Mouse (Mus musculus): ENCODE measurements around the gene Dars2. TPM values are rescaled to one million over a fixed set of nuclear protein-coding genes. Genes with fewer than 3 reads are reported as not detected.

Dars2 gene
- total RNA-seq (2023; ENCODE audit: inconsistent age) = 12.5 to 17.8 TPM (median 15.6 TPM) in 4 replicates

DNA sequence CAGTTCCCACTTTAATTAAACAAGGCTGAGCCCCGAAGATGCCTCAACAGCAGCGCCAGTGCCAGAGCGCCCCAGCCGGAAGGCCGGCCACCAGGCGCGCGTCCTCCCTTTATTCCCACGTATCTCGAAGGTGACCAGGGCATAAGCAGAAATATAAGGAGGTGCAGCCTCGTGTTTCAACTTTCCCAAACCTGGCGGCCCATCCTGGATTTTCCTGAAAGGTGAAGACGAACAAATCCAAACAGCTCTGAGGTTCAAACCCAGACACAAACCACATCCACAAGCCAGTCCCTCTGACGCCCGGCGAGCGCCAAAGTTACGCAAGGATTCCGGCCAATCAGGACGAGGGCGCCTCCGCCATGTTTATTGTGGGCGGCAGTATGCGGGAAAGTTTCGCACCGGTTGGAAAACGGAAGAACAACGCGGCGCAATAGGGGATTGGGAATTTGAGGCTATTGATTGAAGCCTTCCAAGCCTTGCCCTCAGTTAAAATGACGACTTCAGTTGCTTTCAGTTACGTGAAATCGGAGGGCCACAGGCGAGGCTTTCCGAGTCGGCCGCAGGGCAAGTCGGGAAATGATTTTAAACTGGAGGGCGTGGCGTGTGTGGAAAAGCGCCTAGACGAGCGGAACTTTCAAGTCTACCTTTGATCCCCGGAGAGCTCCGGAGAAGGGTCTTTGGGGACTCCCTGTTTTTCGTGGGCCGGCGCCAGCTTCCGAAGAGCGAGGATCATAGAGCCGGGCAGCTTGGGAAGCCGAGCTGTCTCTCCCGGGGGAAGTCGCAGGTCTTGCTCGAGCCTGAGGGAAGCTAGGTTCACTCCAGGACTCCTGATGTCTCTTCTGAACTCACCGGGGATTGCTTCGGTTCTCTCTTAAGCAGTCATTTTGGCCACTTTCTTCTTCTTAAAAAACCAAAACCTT lies at the start of gene Dars2, which contains the start of gene Cenpl:
Gene Dars2 (minus strand): TSS at position 307 of the 920 bp plus-strand sequence.
Gene Cenpl (plus strand): TSS at position 362 of the 920 bp plus-strand sequence.

DNA sequence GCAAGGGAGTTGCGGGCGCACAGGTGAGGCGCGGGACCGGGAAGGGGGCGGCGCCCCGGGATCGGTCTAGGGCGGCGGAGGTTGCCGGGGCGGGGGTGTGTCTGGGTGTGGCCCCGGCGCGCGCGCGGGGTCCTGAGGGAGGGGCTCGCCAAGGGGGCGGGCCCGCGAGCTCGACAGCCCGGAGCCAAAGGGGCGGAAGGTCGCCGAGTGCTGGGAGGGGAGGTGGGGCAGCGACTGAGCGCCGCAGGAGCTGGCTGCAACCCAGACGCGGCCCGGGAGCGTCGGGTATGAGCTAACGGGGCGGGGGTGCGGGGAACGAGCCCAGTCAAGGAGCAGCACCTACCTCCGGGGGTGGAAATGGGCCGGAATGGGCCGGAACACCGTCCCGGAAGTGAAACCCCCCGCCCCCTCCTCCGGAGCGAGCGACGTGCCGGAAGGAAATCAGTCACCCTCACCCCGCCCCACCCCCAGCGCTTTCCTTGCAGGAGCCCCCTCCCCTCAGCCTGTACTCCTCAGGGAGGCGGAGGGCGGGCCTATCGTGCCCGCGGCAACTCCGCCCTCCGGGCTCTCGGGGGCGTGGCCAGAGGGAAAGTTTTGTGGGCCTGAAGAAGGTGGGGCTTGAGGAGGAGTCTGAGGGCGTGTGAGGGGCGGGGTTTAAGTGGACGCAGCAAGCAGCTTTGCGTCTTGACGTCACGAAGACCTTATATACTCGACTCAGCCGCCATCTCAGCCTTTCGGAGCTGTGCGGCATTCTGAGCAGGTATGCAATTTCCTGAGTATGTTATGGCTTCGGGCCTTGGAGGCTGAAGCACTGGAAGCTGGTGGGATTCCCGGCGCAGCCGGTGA lies 35.8 kb downstream of the Dars2 start, which contains the start of gene Zbtb37:
Gene Zbtb37 (minus strand): TSS at position 415 of the 846 bp plus-strand sequence.

Other genes with a start within 250 kb of the Dars2 start
- gene Rc3h1, start 164.2 kb downstream of the Dars2 start, total RNA-seq (2023; ENCODE audit: inconsistent age) = 62.2 to 66.7 TPM (median 65.7 TPM) in 4 replicates
- gene Serpinc1, start 92.1 kb downstream of the Dars2 start, total RNA-seq (2023; ENCODE audit: inconsistent age) = 2.7 to 4.2 TPM (median 3.2 TPM) in 4 replicates
- 38.6 to 54.3 TPM (median 46.1 TPM) in 4 replicates for gene Zbtb37, start 35.8 kb downstream of the Dars2 start, total RNA-seq (2023; ENCODE audit: inconsistent age)
- 7.4 to 11.5 TPM (median 8.2 TPM) in 4 replicates for gene Cenpl, start 55 bp upstream of the Dars2 start, total RNA-seq (2023; ENCODE audit: inconsistent age)
- gene Klhl20, start 60.9 kb upstream of the Dars2 start, total RNA-seq (2023; ENCODE audit: inconsistent age) = 23.8 to 29.2 TPM (median 25.8 TPM) in 4 replicates
- not detected in 4 replicates for gene Ankrd45, start 72.0 kb upstream of the Dars2 start, total RNA-seq (2023; ENCODE audit: inconsistent age)
- gene Tex50, start 88.7 kb upstream of the Dars2 start, total RNA-seq (2023; ENCODE audit: inconsistent age) = not detected in 4 replicates
- 105 to 110 TPM (median 109 TPM) in 4 replicates for gene Prdx6, start 180.6 kb upstream of the Dars2 start, total RNA-seq (2023; ENCODE audit: inconsistent age)